Mouse (Mus musculus): ENCODE measurements around the gene Timm22.

Gene Timm22

GRCm38 (mm10) chr11:76379921-76380544 is 26.7 kb upstream of the Timm22 start:
- no peaks in the 10 kb centered on the region; the same call in 1 of the 2 replicates for H3K27me3 ChIP-seq (ENCODE audit: control insufficient read depth, insufficient read depth, low read length, poor library complexity, severe bottlenecking)
- no peaks in the 10 kb centered on the region for H3K36me3 ChIP-seq (ENCODE audit: control insufficient read depth, insufficient read depth, low read length, poor library complexity, severe bottlenecking)
- no peak for DNase-seq (ENCODE audit: low read depth, low spot score)

DNA sequence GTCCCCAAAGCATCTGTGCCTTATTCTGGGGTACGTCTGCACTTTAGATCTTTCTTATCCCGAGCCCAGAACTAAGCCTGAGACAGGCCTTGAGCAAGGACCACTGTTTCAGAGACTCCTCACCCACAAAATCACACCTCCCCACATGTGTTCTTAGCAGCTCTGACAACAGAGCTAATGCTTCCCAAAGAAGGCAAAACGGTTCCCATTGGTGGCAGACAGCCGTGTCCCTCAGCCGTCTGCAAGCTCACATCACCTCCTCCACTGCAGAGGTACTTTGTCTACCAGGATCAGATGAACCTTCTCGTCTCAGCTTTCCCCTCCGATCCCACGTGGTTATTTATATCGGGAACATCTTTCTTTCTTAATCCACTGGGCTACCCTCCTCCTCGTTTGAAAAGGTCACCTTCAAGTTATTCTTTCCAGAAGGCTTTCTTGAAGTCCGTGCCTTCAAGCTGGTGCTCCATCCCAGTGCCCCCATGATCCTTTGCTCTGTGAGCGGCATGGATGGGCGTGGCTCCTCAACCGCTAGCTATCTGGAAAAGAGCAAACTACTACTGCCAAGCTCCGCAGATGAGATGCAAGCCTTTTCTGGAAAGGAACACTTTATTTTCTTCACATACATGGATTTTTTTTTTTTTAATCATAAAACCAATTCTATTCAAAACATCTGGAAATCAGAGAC is 25.4 kb upstream of the Timm22 start:
- DNase-seq (ENCODE audit: low read depth, low spot score): no peak
- Histone ChIP-seq H3K27me3 (ENCODE audit: control insufficient read depth, insufficient read depth, low read length, poor library complexity, severe bottlenecking) (no peaks in the 10 kb centered on the region; the same call in 1 of the 2 replicates), H3K36me3 (ENCODE audit: control insufficient read depth, insufficient read depth, low read length, poor library complexity, severe bottlenecking) (no peaks in the 10 kb centered on the region)

GRCm38 (mm10) chr11:76382711-76383324 is 23.9 kb upstream of the Timm22 start:
- Histone ChIP-seq H3K27me3 (ENCODE audit: control insufficient read depth, insufficient read depth, low read length, poor library complexity, severe bottlenecking) (no peaks in the 10 kb centered on the region; the same call in 1 of the 2 replicates), H3K36me3 (ENCODE audit: control insufficient read depth, insufficient read depth, low read length, poor library complexity, severe bottlenecking) (no peaks in the 10 kb centered on the region)
- no peak for DNase-seq (ENCODE audit: low read depth, low spot score)

DNA sequence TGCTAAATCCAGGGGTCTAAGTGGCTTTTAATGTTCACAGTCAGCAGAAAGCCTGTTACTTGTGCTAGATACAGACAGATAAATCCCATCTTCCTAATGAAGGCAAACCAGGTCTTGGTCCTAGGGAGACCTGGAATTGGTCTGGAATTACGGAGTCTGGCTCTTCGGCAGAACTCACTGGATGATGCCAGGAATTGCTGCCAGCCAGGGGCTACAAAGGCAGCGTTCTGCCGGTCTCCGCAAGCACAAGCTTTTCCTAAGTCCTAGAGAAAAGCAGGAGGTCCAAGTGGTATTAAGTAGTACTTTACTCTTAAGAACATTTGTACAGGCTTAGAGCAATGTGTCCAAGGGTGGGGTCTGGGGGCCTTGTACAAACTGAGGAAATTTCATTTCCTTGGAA is 22.4 kb upstream of the Timm22 start:
- Histone ChIP-seq H3K27me3 (ENCODE audit: control insufficient read depth, insufficient read depth, low read length, poor library complexity, severe bottlenecking) (no peaks in the 10 kb centered on the region; the same call in 1 of the 2 replicates), H3K36me3 (ENCODE audit: control insufficient read depth, insufficient read depth, low read length, poor library complexity, severe bottlenecking) (no peaks in the 10 kb centered on the region)
- no peak for DNase-seq (ENCODE audit: low read depth, low spot score)

DNA sequence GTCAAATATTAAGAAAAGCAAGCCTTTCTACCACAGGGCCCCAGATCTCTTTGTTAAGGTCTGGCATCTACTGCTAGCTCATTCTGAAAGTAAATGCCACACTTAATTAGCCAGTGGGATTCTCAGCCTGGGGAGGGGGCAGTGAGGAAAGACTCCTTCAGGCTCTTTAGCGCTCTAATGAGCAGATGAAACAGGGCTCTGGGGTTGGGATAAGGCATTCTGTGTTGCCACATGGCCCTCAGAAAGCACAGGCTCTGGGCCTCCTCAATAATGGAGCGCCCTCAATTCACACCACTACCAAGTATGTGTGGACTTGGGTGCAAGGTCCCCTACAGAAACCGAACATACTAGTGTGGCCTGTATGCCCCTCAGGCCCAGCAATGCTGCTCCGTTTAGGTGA is 21.7 kb upstream of the Timm22 start:
- no peaks in the 10 kb centered on the region; the same call in 1 of the 2 replicates for H3K27me3 ChIP-seq (ENCODE audit: control insufficient read depth, insufficient read depth, low read length, poor library complexity, severe bottlenecking)
- DNase-seq (ENCODE audit: low read depth, low spot score): no peak

DNA sequence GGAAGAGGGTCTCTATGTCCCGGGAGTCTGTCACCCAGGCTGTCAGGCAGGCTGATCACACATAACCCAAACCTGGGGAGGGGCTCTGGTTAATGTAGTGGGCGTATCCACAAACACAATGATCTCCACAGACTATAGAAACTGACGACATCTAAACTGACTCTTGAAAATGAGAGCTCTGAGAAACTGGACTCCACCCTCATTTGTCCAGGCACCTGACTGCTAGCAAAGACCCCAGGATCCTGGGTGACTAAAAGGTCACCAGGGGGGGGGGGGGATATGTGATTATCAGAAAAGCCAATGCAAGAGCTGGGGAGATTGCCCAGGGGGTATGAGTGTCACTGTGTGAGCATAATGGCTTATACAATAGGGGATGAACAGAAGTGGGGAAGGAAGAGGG is 21.0 kb upstream of the Timm22 start:
- no peak for DNase-seq (ENCODE audit: low read depth, low spot score)
- H3K36me3 ChIP-seq (ENCODE audit: control insufficient read depth, insufficient read depth, low read length, poor library complexity, severe bottlenecking): no peaks in the 10 kb centered on the region
- no peaks in the 10 kb centered on the region; the same call in 1 of the 2 replicates for H3K27me3 ChIP-seq (ENCODE audit: control insufficient read depth, insufficient read depth, low read length, poor library complexity, severe bottlenecking)

More for the DNA sequence above, 21.7 kb upstream of the Timm22 start:
- no peaks in the 10 kb centered on the region for H3K36me3 ChIP-seq (ENCODE audit: control insufficient read depth, insufficient read depth, low read length, poor library complexity, severe bottlenecking)

GRCm38 (mm10) chr11:76387097-76387496 is 19.7 kb upstream of the Timm22 start:
- H3K27me3 ChIP-seq (ENCODE audit: control insufficient read depth, insufficient read depth, low read length, poor library complexity, severe bottlenecking): no peaks in the 10 kb centered on the region; the same call in 1 of the 2 replicates
- no peak for DNase-seq (ENCODE audit: low read depth, low spot score)
- no peaks in the 10 kb centered on the region for H3K36me3 ChIP-seq (ENCODE audit: control insufficient read depth, insufficient read depth, low read length, poor library complexity, severe bottlenecking)

- no peaks in the 10 kb centered on the region for H3K27me3 ChIP-seq (ENCODE audit: control insufficient read depth, insufficient read depth, low read length, poor library complexity, severe bottlenecking)
- no peaks in the 10 kb centered on the region for H3K36me3 ChIP-seq (ENCODE audit: control insufficient read depth, insufficient read depth, low read length, poor library complexity, severe bottlenecking)
- DNase-seq (ENCODE audit: low read depth, low spot score): no peak
These were observed 18.0 kb upstream of the Timm22 start for GRCm38 (mm10) chr11:76388711-76389110.

- no peaks in the 10 kb centered on the region for H3K27me3 ChIP-seq (ENCODE audit: control insufficient read depth, insufficient read depth, low read length, poor library complexity, severe bottlenecking)
- no peak for DNase-seq (ENCODE audit: low read depth, low spot score)
These were observed 14.2 kb upstream of the Timm22 start for GRCm38 (mm10) chr11:76392532-76392931.

GRCm38 (mm10) chr11:76392996-76393395 is 13.8 kb upstream of the Timm22 start:
- Histone ChIP-seq H3K27me3 (ENCODE audit: control insufficient read depth, insufficient read depth, low read length, poor library complexity, severe bottlenecking) (no peaks in the 10 kb centered on the region), H3K36me3 (ENCODE audit: control insufficient read depth, insufficient read depth, low read length, poor library complexity, severe bottlenecking) (no peaks in the 10 kb centered on the region)
- no peak for DNase-seq (ENCODE audit: low read depth, low spot score)

More at GRCm38 (mm10) chr11:76392532-76392931, 14.2 kb upstream of the Timm22 start:
- no peaks in the 10 kb centered on the region for H3K36me3 ChIP-seq (ENCODE audit: control insufficient read depth, insufficient read depth, low read length, poor library complexity, severe bottlenecking)

DNA sequence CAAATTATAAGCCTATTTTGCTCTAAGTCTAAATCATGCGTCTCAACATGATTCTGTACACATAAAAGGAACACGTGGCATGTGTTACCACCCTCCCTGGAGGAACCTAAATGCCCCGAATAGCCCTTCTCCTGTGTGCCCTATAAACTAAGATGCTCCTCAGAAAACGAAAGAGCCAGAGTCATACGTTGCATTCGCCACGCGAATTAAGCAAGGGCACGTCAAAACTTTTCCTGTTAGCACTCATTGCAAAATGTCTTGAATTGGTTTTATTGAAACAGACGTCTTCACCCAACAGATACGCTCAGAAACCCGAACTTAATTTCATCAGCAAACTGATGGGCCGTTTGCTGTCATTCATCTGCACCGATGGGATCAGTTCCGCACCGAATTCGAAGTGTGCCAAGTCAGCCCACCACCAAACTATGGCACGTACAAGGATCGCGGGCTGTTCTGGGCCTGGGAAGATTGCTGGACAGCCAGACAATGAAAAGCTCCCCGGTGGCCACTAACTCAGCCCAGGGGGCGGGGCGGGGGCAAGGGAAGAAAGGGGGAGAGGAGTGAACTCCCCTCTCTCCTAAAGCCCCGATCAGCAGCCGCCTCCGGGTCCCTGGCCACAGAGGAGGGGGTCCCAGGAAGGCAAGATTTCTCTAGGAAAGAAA is 9.0 kb upstream of the Timm22 start:
- H3K36me3 ChIP-seq (ENCODE audit: control insufficient read depth, insufficient read depth, low read length, poor library complexity, severe bottlenecking): no peaks in the 10 kb centered on the region
- H3K27me3 ChIP-seq (ENCODE audit: control insufficient read depth, insufficient read depth, low read length, poor library complexity, severe bottlenecking): no peaks in the 10 kb centered on the region
- DNase-seq (ENCODE audit: low read depth, low spot score): peak; percentile 18

DNA sequence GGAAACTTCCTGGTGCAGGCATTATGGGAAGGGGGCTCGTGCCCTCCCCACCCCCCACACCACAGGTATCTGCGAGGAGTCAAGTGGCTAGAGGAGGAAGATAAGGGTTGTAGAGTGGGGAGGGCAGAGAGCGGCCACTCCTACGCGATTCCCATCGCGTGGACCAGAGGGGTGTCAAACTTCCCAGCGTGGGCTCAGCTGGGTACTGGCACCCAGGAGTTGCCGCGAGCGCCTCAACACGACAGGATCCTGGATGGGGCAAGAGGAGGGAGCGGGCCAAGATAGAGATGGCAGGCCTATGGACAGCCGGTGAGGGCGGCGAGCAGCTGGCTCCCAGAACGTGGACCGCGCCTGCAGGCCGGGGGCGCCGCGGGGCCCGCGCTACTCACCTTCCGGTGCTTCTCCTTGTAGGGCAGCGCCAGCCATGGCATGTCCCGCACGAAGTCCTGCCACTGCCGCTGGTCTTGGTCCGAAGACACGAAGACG is 8.4 kb upstream of the Timm22 start:
- DNase-seq (ENCODE audit: low read depth, low spot score): no peak
- Histone ChIP-seq H3K27me3 (ENCODE audit: control insufficient read depth, insufficient read depth, low read length, poor library complexity, severe bottlenecking) (no peaks in the 10 kb centered on the region), H3K36me3 (ENCODE audit: control insufficient read depth, insufficient read depth, low read length, poor library complexity, severe bottlenecking) (no peaks in the 10 kb centered on the region)

DNA sequence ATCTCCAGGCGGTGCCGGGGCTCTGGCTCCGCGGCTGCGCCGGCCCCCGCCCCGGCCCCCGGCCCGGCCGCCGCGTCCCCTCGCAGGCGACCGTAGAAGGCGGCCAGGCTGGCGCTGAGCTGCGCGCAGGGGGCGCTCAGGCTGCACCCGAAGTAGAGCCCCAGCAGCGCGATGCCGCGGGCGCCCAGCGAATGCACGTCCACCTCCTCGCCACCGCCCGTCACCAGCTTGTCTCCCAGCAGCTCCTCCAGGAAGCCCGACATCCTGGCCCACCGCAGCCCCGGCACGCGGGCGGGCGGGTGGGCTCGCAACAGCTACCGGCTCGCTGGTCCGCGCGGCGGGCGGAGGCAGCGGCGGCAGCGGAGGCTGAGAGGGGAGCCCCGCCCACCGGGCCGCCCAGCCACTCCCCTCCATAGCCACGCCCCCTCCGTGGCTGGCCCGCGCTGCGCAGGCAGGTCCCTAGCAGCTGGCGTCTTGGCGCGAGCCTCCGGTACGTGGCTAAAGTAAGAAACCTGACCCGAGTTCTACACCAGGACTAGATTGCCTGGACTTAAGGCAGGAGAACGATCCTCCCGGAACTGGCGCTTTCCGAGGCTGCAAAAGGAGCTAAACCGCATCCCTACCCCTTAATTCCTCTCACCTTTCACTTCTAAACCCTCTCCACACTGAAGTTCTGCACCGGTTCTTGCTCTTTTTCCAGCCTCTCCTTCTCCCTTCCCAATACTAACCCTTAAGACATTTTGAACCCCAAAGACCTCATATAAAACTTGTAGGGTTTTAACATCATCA is 7.8 kb upstream of the Timm22 start, which contains the start of gene Nxn:
Gene Nxn (minus strand): TSS at position 343 of the 789 bp plus-strand sequence.
- Histone ChIP-seq H3K36me3 (ENCODE audit: control insufficient read depth, insufficient read depth, low read length, poor library complexity, severe bottlenecking) (no peaks in the 10 kb centered on the region), H3K27me3 (ENCODE audit: control insufficient read depth, insufficient read depth, low read length, poor library complexity, severe bottlenecking) (no peaks in the 10 kb centered on the region)
- DNase-seq (ENCODE audit: low read depth, low spot score): peak; percentile 92

All from splenic B cell, adult 2 months (primary cell).